Comparison of ENCODE assay signal across 9 mouse cellular contexts in the genomic region with DNA sequence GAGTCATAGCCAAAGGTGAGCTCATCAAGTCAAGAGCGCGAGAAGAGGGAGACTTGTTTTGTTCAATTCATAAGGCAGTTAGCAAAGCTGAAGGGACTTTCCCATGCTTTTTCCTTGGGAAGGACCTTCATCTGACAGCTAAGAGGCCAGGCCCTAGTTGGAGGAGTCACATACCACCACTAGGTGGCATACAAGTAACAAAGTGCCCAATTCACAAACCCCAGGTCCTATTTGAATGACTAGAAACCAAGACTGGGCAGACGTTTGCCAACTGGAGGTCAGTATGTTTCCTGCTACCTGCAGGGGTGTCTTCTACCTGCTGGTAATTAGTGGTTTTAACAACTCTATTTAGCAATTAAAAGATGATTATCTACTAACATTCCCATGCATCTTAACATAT. TPM values are rescaled to one million over a fixed set of nuclear protein-coding genes. Genes with fewer than 3 reads are reported as not detected.
DNase-seq lines count a peak whose midpoint lies in the region; ATAC-seq and TF ChIP-seq lines count a peak whose summit lies in the region.
"Had no signal": no experiment of that assay in that cellular context is flagged by ENCODE, and none has a peak within 500 bp of the region (broad histone marks: within the 10 kb centered on the region; RNA-seq: fewer than 3 reads in every experiment).

No protein-coding gene starts in this region.

- 35% methylated on average over 3 of the region's 3 CpGs for WGBS in forebrain, embryonic 13.5 days
- 39% methylated on average over 3 of the region's 3 CpGs for WGBS in forebrain, embryonic 11.5 days
- WGBS in lung, embryonic 14.5 days: 45% methylated on average over 3 of the region's 3 CpGs
- 25% methylated on average over 3 of the region's 3 CpGs for WGBS in small intestine, adult 2 months

- H3K36me3 ChIP-seq in forebrain, embryonic 13.5 days (ENCODE audit: poor library complexity, severe bottlenecking): no peaks in the 10 kb centered on the region
- H3K36me3 ChIP-seq in forebrain, embryonic 11.5 days (ENCODE audit: control insufficient read depth, insufficient read depth, low read length): no peaks in the 10 kb centered on the region
- no peaks in the 10 kb centered on the region for H3K36me3 ChIP-seq in lung, embryonic 14.5 days (ENCODE audit: insufficient read depth)
- no peaks in the 10 kb centered on the region for H3K36me3 ChIP-seq in small intestine, adult 2 months (ENCODE audit: control insufficient read depth, insufficient read depth, low read length)

- peaks cover 28% of the 10 kb centered on the region for H3K27me3 ChIP-seq in forebrain, embryonic 13.5 days
- H3K27me3 ChIP-seq in forebrain, embryonic 11.5 days (ENCODE audit: control insufficient read depth, insufficient read depth, low read length): peaks cover 12% of the 10 kb centered on the region
- peaks cover 11% of the 10 kb centered on the region; the same call in 1 of the 2 replicates for H3K27me3 ChIP-seq in lung, embryonic 14.5 days (ENCODE audit: insufficient read depth, low read length)
- peaks cover 5% of the 10 kb centered on the region for H3K27me3 ChIP-seq in small intestine, adult 2 months (ENCODE audit: control insufficient read depth, insufficient read depth, low read length)

- no peak overlapping the region for H3K27ac ChIP-seq in forebrain, embryonic 13.5 days
- no peak overlapping the region for H3K27ac ChIP-seq in forebrain, embryonic 11.5 days (ENCODE audit: low read depth, low read length)
- H3K27ac ChIP-seq in lung, embryonic 14.5 days (ENCODE audit: low read depth): no peak overlapping the region
- H3K27ac ChIP-seq in small intestine, adult 2 months (ENCODE audit: insufficient read depth, low read depth, low read length): no peak overlapping the region

- no peak overlapping the region for H3K4me3 ChIP-seq in forebrain, embryonic 13.5 days
- H3K4me3 ChIP-seq in forebrain, embryonic 11.5 days (ENCODE audit: low read depth, low read length): no peak overlapping the region
- no peak overlapping the region for H3K4me3 ChIP-seq in lung, embryonic 14.5 days (ENCODE audit: low read depth, low read length)
- no peak overlapping the region for H3K4me3 ChIP-seq in small intestine, adult 2 months (ENCODE audit: low read depth, low read length)

- no peak overlapping the region for H3K4me2 ChIP-seq in forebrain, embryonic 13.5 days
- H3K4me2 ChIP-seq in forebrain, embryonic 11.5 days (ENCODE audit: low read depth, low read length, severe bottlenecking): no peak overlapping the region
- no peak overlapping the region for H3K4me2 ChIP-seq in lung, embryonic 14.5 days

- H3K4me1 ChIP-seq in forebrain, embryonic 13.5 days: peaks cover 9% of the 10 kb centered on the region
- peaks cover 5% of the 10 kb centered on the region; the same call in 1 of the 2 replicates for H3K4me1 ChIP-seq in forebrain, embryonic 11.5 days (replicated peaks; ENCODE audit: control insufficient read depth, insufficient read depth, low read length)
- H3K4me1 ChIP-seq in lung, embryonic 14.5 days (ENCODE audit: insufficient read depth): no peaks in the 10 kb centered on the region
- H3K4me1 ChIP-seq in small intestine, adult 2 months (ENCODE audit: control insufficient read depth, insufficient read depth, insufficient read length, low read length): peaks cover 4% of the 10 kb centered on the region

- peak; percentile 34; the same call in 1 of the 2 replicates for ATAC-seq in forebrain, embryonic 13.5 days
- no peak for ATAC-seq in forebrain, embryonic 11.5 days (replicated peaks; ENCODE audit: low FRiP score)
- no peak for ATAC-seq in lung, embryonic 14.5 days (ENCODE audit: insufficient read depth)

- H3K9me3 ChIP-seq in forebrain, embryonic 13.5 days (replicated peaks): no peaks in the 10 kb centered on the region
- H3K9me3 ChIP-seq in forebrain, embryonic 11.5 days (ENCODE audit: control insufficient read depth, low read length): no peaks in the 10 kb centered on the region
- H3K9me3 ChIP-seq in lung, embryonic 14.5 days (ENCODE audit: low read depth, low read length): no peaks in the 10 kb centered on the region

- peak; percentile 78 for TF ChIP-seq CTCF in lung, embryonic 14.5 days (IDR thresholded peaks at IDR 0.05; ENCODE audit: low read depth)
- TF ChIP-seq CTCF in small intestine, adult 2 months (IDR thresholded peaks at IDR 0.05; ENCODE audit: extremely low read depth, insufficient read length, insufficient replicate concordance, low read depth, low read length): peak; percentile 15; the same call in 1 of the 2 replicates

- no peak for TF ChIP-seq POLR2A in small intestine, adult 2 months (IDR thresholded peaks at IDR 0.05; ENCODE audit: low read depth, low read length)

- H3K9ac ChIP-seq in forebrain, embryonic 13.5 days: no peak overlapping the region
- no peak overlapping the region for H3K9ac ChIP-seq in forebrain, embryonic 11.5 days (ENCODE audit: low read length)
- H3K9ac ChIP-seq in lung, embryonic 14.5 days: no peak overlapping the region

- no peak for DNase-seq in forebrain, embryonic 11.5 days (ENCODE audit: low spot score)
- peak; percentile 62 for DNase-seq in 416B (ENCODE audit: low read depth)
- peak; percentile 11 for DNase-seq in c-Kit-positive CD71-positive TER-119-negative erythroid progenitor cells, embryonic 14.5 days (ENCODE audit: low read depth)
- DNase-seq in forelimb bud, embryonic 11.5 days (ENCODE audit: low read depth, low spot score): peak; percentile 54
- peak; percentile 60 for DNase-seq in kidney, postnatal 10 days
- peak; percentile 83 for DNase-seq in lung, embryonic 14.5 days

RNA-seq across cellular contexts. Expression of a gene that starts 9.7 kb away (rescaled TPM):
- polyA plus RNA-seq in forebrain, embryonic 13.5 days (2015; fragmentation: Nextera tagmentation; extraction: Ambion mirVana): not detected in 2 replicates
- polyA plus RNA-seq in forebrain, embryonic 11.5 days (2014; fragmentation: Nextera tagmentation; extraction: Ambion mirVana): not detected in 2 replicates
- polyA plus RNA-seq in lung, embryonic 14.5 days (2014; fragmentation: Nextera tagmentation; extraction: Ambion mirVana): not detected in 2 replicates
- 10.4 and 10.7 TPM in 2 replicates for polyA plus RNA-seq in small intestine, adult 2 months (2012; rRNA removed)
- polyA plus RNA-seq: stomach, embryonic 14.5 days had no signal

RNA-seq across cellular contexts. Expression of a gene that starts 12.1 kb away (rescaled TPM):
- polyA plus RNA-seq in forebrain, embryonic 13.5 days (2015; fragmentation: Nextera tagmentation; extraction: Ambion mirVana): not detected in 2 replicates
- not detected in 2 replicates for polyA plus RNA-seq in forebrain, embryonic 11.5 days (2014; fragmentation: Nextera tagmentation; extraction: Ambion mirVana)
- polyA plus RNA-seq in lung, embryonic 14.5 days (2014; fragmentation: Nextera tagmentation; extraction: Ambion mirVana): not detected in 2 replicates
- not detected in 2 replicates for polyA plus RNA-seq in small intestine, adult 2 months (2012; rRNA removed)
- polyA plus RNA-seq: stomach, embryonic 14.5 days had no signal

RNA-seq across cellular contexts. Expression of a gene that starts 36.1 kb away (rescaled TPM):
- not detected in 2 replicates for polyA plus RNA-seq in forebrain, embryonic 13.5 days (2015; fragmentation: Nextera tagmentation; extraction: Ambion mirVana)
- not detected in 2 replicates for polyA plus RNA-seq in forebrain, embryonic 11.5 days (2014; fragmentation: Nextera tagmentation; extraction: Ambion mirVana)
- not detected in 2 replicates for polyA plus RNA-seq in lung, embryonic 14.5 days (2014; fragmentation: Nextera tagmentation; extraction: Ambion mirVana)
- not detected in 2 replicates for polyA plus RNA-seq in small intestine, adult 2 months (2012; rRNA removed)
- polyA plus RNA-seq: stomach, embryonic 14.5 days had no signal

RNA-seq across cellular contexts. Expression of a gene that starts 48.7 kb away (rescaled TPM):
- polyA plus RNA-seq in forebrain, embryonic 13.5 days (2015; fragmentation: Nextera tagmentation; extraction: Ambion mirVana): not detected in 2 replicates
- not detected in 2 replicates for polyA plus RNA-seq in forebrain, embryonic 11.5 days (2014; fragmentation: Nextera tagmentation; extraction: Ambion mirVana)
- not detected in 2 replicates for polyA plus RNA-seq in lung, embryonic 14.5 days (2014; fragmentation: Nextera tagmentation; extraction: Ambion mirVana)
- polyA plus RNA-seq in small intestine, adult 2 months (2012; rRNA removed): 747 and 1,110 TPM in 2 replicates
- polyA plus RNA-seq: stomach, embryonic 14.5 days had no signal
